Mouse (Mus musculus) neural tube, embryonic 10.5 days (tissue): ENCODE data around the gene Emilin3.

Experiments
- DNase-seq: peaks from one replicate; pipeline ENCODE4 v3.0.0-alpha.2; 2017; ENCODE audit warnings: low spot score; ENCODE audit errors: extremely low spot score

Emilin3 gene

DNA sequence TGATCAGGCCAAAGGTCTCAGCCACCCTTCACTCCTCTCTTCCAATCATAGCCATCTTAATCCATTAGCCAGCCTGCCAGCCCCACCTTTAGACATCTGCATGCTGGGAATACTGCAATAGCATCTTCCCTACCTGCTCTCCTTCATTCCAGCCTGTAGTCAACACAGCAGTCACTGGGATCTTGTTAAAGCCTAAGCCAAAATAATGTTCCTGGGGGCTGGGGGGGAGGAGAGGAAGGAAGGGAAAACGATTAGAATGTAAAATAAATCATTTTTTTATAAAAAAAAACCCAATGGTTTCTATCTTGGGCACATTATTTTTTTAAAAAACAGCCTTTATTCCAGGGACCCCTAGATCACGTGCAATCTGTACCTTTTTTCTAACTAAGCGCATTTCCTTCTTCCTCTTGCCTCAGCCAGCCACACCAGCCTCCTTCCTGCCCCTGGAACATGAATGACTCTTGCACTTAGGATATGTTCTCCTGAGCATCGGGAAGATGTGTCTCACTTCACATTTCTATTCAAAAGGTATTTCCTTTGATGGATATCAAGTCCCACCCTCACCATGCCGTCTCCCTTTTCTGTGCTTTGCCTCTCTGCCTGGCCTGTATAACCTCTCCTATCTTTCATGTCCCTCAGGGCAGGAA is 37.8 kb downstream of the Emilin3 start:
- DNase-seq = no peak

DNA sequence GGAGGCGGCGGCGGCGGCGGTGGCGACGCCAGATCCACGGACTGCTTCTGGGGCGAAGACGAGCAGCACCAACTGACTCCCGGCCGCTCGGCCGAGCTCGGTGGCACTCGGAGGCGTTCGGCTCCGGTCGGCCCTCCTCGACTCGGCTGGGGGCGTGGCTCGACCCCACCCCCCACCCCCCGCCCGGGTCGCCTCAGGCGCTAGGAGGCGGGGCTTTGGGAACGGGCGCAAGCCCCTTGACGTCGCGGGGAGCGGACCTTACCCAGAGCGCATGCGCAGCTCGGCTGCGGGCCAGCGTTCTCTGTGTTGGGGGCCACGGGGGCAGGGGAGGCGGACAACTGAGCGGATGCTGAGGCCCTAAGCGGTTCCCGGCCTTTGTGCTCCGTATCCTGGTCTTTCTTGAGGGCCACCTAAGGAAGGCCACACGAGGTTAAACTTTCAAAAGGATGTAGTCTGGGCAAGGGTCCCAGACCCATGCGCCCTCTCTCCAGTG is 39.2 kb downstream of the Emilin3 start, which contains the start of gene Zhx3:
Gene Zhx3 (minus strand): TSS at position 109 of the 493 bp plus-strand sequence.
- peak; percentile 98 for DNase-seq

DNA sequence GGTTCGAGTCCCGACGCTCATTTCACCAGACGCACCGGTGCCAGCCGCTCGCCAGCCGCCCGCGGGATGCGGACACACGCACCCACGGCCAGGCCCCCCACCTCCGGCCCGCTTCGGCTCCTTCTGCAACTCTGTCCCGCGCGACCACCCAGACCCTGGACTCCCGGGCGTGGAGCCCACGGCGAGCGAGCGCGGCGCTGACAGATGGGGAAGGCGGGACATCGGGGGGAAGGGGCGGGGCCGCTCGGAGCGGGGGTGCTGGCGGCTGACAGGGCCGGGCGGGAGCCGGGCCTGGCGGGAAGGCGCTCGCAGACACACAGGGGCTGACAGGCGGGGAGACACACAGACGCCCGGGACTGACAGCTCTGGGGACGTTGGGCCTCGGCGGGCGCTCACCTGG is 39.7 kb downstream of the Emilin3 start:
- peak; percentile 75 for DNase-seq

DNA sequence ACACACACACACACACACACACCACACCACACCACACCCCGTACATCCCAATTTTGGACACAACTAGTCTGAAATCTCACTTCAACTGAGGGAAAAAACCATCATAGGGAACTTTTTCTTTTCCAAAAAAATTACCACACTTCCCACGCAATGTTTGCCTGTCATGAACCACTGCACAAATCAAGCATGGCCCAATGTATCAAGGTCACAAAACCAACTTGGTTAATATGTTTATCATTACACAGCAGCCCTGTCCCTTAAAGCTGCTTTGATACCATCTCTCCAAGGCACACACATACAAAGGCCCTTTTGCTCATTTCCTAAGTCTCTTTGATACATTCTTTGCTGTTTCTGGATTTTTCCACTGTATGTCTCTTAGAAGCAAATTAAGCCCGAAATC is 40.8 kb downstream of the Emilin3 start:
- DNase-seq = no peak

- DNase-seq = no peak
Observed at GRCm38 (mm10) chr2:160869446-160869845, 42.7 kb downstream of the Emilin3 start.

- DNase-seq = no peak
Observed at GRCm38 (mm10) chr2:160865266-160865665, 46.9 kb downstream of the Emilin3 start.

GRCm38 (mm10) chr2:160864112-160864511 is 48.0 kb downstream of the Emilin3 start:
- no peak for DNase-seq

GRCm38 (mm10) chr2:160860363-160860762 is 51.8 kb downstream of the Emilin3 start:
- no peak for DNase-seq
